Mouse (Mus musculus) macrophage (primary cell): Measurements from ENCODE around the gene Cdk19. TPM values are rescaled to one million over a fixed set of nuclear protein-coding genes. Genes with fewer than 3 reads are reported as not detected.

ENCODE experiments used
- H3K27ac ChIP-seq: fragments of 350-480 bp; formaldehyde crosslinking; 2 replicates; pipeline ENCODE4 v1.9.0; 2021
- H3K36me3 ChIP-seq: fragments of 350-480 bp; formaldehyde crosslinking; 2 replicates; pipeline ENCODE4 v1.9.0; 2021; ENCODE audit errors: inconsistent target
- H3K4me3 ChIP-seq: fragments of 350-480 bp; formaldehyde crosslinking; 2 replicates; pipeline ENCODE4 v1.9.0; 2021; ENCODE audit errors: inconsistent target
- H3K79me2 ChIP-seq: fragments of 350-480 bp; formaldehyde crosslinking; 2 replicates; pipeline ENCODE4 v1.9.0; 2021; ENCODE audit errors: inconsistent target
- WGBS: methylation state at CpG from one replicate; pipeline ENCODE4 v1.1.7; 2026; ENCODE audit warnings: inconsistent platforms; ENCODE audit not compliant: missing documents; 5-methylcytosine and 5-hydroxymethylcytosine counted together
- polyA plus RNA-seq: library from polyadenylated mRNA; stranded (reverse); fragments of 250-400 nt; gene quantifications from 3 replicates; pipeline ENCODE4 v1.2.4, GENCODE M21; 2018; ENCODE audit warnings: inconsistent platforms

Cdk19 gene
- polyA plus RNA-seq, 1 experiment from 2014 or later: 14.5 TPM

DNA sequence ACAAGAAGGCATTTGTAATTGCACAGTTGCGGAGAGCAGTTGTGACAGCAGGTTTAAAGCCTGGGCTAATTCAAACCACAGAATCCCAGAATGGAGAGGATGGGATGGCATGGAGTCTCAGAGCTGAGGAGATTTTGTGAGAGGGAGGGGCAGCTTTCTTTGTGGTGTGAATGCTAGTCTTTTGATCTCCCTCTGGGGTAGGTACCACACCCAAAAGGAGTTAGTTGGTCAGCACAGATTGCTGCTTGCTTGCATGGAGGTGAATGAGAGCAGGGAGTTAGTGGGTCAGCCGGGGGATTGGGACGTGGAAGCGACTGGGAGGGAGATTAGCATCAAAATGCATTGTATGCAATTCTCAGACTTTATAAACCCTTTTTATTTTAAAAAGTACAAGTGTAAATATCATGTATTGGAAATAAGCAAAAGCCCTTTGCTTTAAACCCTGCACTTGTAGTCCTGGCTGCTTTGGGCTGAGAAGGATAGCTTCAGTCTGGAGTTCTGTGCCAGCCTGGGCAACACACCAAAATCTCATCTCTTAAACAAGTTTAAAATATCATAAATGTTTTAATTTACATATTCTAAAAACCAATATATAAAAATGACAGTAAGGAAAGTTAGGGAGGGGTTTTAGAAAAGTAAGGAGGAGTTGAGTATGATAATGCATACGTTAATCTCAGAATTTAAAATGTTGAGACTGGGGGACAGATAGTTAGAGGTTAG is 25.4 kb downstream of the Cdk19 start:
- WGBS: 89% methylated on average over 5 of the region's 5 CpGs

DNA sequence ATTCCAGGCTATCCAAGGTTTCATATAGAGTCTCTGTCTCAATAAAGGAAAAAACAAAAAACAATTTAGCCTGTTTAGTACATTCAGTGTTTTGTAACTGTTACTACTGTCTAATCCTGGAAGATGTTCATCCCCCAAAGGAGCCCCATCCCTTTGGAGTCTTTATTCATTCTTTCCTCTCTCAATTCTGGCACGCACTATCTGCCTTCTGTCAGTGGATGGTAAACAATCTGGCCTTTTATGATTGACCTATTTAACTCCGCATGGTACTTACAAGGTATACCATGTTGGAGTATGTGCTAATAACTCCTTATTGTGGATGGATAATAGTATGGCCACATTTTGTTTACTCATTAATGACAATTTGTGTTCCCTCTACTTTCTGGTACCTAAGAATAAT is 26.6 kb downstream of the Cdk19 start:
- H3K36me3 ChIP-seq: no peaks in the 10 kb centered on the region
- H3K4me3 ChIP-seq: no peak overlapping the region
- no peak overlapping the region for H3K27ac ChIP-seq
- WGBS: 97% methylated on average over 2 of the region's 2 CpGs
- H3K79me2 ChIP-seq: peaks cover 100% of the 10 kb centered on the region

More for the DNA sequence above, 25.4 kb downstream of the Cdk19 start:
- Histone ChIP-seq H3K79me2 (peaks cover 100% of the 10 kb centered on the region), H3K4me3 (no peak overlapping the region), H3K36me3 (no peaks in the 10 kb centered on the region), H3K27ac (no peak overlapping the region)

DNA sequence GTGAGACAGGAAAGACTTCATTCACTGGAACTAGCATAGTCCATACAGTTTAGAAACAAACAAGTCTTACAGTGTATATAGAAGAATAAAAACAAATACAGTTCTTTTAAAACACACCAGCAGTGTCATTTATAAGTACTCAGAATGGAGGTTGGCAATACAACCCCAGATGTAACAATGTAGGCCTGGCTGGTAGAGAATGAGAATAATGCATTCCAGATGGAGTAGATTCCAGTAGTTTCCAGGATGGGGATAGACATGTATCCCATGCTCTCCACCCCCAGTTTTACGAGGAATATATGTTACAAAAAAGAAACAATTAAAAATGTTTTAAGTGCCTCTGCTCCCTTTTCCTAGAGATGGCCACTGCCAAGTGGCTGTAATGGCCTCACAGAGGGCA is 29.2 kb downstream of the Cdk19 start:
- Histone ChIP-seq H3K4me3 (no peak overlapping the region), H3K79me2 (peaks cover 97% of the 10 kb centered on the region), H3K27ac (no peak overlapping the region), H3K36me3 (no peaks in the 10 kb centered on the region)
- 100% methylated on average over 1 of the region's 1 CpGs for WGBS

DNA sequence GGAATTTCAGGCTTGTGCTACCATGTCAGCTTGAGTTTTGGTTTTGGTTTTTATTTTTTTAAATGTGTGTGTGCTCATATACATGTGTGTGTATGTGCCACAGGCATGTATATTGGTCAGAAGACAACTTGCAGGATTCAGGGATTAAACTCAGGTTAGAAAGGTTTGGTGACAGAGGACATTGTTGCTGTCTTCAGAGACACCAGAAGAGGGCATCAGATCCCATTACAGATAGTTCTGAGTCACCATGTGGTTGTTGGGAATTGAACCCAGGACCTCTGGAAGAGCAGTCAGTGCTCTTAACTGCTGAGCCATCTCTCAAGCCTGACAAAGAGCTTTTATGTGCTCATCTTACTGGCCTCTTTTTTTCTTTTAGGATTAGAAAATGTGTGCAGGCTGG is 30.8 kb downstream of the Cdk19 start:
- Histone ChIP-seq H3K79me2 (peaks cover 97% of the 10 kb centered on the region), H3K27ac (no peak overlapping the region), H3K4me3 (no peak overlapping the region), H3K36me3 (no peaks in the 10 kb centered on the region)

DNA sequence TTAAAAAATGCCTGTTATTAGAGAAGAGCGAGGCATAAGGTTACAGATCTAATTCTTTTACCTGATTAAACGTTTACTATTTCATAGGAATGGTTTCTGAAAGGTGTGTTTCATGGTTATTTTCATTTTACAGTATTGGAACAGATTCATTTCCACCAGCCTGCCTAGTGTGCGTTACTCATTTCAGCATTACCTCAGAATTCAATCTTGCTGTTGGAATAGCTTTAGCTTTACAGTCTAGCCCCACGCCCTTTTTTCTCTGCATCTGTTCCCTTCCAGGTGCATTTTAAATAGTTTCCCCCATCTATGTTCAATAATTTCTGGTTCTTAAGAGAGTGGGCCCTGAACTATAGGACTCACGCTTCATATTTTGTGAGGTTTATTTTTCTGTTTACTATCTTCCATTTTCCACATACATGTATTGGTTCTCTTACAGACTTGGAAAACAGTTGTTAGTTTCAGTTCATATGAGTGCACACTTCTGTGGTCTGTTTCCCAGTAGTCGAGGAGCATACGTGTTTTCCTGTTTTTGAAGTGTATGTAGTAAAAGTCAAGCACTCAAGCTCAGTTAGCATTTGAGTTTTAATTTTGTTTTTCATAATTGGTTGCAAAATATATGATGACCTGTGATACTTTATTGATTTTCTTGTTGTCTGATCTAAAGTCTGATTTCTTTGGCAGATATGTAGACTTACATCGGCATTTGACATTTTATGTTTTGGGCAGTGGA is 32.0 kb downstream of the Cdk19 start:
- Histone ChIP-seq H3K4me3 (no peak overlapping the region), H3K36me3 (no peaks in the 10 kb centered on the region), H3K79me2 (peaks cover 97% of the 10 kb centered on the region), H3K27ac (peak overlapping the region; percentile 46)
- 45% methylated on average over 8 of the region's 8 CpGs for WGBS

DNA sequence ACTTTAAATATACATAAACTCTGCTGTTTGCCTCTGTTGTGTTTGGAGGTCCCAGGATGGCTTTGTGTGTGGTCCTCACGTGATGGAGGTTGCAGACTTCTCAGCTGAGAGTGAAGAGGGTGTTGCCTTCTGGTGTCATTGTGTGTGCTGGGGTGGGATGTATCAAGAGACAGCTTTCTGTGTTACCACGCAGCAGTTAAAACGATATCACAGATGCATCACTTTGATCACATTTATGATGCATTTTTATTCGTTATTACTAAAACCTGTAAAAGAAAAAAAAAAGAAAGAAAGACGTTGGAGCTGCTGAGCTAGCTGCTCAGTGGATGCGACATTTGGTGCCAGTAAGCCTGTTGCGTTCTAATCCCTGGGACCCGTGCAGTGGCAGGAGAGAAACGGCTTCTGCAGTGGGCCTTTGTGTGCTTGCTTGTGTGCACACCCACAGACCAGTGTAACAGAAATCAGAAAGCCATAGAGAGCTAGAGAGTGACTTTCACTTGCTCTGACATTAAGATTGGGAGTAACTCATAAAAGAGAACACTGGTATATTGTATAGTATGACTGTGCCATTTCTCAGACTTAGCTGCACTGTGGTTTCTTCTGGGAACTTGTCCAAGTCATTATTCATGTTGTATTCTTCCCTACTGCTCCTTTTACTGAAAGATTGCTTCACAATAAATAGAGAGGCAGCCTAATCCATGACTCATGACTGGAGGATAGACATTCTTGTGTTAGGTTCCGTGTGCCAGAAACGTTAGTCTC is 32.7 kb downstream of the Cdk19 start:
- Histone ChIP-seq H3K79me2 (peaks cover 97% of the 10 kb centered on the region), H3K4me3 (peak overlapping the region; percentile 19; the same call in 1 of the 2 replicates), H3K27ac (peak overlapping the region; percentile 46), H3K36me3 (no peaks in the 10 kb centered on the region)
- WGBS: 2% methylated on average over 11 of the region's 11 CpGs

DNA sequence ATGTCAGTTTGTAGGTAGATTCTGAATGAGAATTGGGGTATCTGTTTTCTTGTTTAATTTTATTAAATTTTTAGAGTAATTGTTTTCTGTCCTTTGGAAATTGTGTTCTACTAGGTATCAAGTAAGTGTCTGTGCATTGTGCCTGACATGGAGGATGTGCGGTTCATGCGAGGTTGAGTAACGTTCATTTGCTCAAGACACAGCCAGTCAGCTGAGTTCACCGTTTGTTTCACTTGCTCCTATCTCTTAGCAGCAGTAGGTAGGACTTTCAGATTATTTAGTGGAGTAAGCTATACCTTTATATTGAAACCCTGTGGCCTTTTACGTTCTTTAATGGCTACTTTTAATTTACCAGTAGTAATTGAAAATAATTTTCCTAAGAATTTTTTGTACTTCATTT is 34.4 kb downstream of the Cdk19 start:
- WGBS: 83% methylated on average over 5 of the region's 5 CpGs

DNA sequence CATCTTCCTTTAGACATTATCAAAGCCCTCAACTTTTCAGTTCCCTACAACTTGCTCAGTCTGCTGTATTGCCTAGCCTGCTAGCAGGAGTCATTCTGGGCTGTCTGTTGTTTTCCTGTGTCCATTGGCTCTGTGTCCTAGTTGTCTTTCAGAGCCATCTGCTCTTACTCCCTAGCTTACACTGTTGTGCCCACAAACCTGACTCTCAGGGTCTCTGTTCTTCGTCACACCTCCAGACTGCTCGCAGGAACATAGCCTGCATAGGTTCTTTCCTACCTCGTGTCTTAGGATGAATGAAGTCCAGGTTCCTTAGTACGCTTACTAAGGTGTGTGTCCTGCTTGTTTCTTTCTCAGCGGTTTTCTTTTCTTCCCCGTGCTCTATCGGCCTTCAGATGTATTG is 35.5 kb downstream of the Cdk19 start:
- H3K36me3 ChIP-seq: no peaks in the 10 kb centered on the region
- WGBS: 87% methylated on average over 7 of the region's 7 CpGs
- peaks cover 97% of the 10 kb centered on the region for H3K79me2 ChIP-seq
- H3K27ac ChIP-seq: no peak overlapping the region
- no peak overlapping the region for H3K4me3 ChIP-seq

More for the DNA sequence above, 34.4 kb downstream of the Cdk19 start:
- Histone ChIP-seq H3K36me3 (no peaks in the 10 kb centered on the region), H3K4me3 (no peak overlapping the region), H3K27ac (no peak overlapping the region), H3K79me2 (peaks cover 97% of the 10 kb centered on the region)

DNA sequence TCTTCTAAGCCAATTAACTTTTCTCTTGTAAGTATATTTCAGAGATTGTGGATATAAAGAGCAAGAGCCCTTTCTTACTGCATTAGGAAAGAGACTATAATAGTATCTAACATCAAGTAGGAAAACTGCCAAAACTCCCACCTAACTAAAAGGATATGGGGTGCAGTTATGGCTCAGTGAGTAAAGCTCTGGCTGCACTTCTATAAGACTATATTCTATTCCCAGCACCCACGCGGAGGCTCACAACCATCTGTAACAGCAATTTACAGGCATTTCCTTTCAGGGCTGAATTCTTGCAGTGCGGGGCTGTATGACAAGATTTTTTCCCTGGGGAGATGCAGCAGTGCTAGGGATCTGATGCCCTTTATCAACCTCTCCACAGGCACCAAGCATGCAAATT is 36.9 kb downstream of the Cdk19 start:
- 87% methylated on average over 3 of the region's 3 CpGs for WGBS

DNA sequence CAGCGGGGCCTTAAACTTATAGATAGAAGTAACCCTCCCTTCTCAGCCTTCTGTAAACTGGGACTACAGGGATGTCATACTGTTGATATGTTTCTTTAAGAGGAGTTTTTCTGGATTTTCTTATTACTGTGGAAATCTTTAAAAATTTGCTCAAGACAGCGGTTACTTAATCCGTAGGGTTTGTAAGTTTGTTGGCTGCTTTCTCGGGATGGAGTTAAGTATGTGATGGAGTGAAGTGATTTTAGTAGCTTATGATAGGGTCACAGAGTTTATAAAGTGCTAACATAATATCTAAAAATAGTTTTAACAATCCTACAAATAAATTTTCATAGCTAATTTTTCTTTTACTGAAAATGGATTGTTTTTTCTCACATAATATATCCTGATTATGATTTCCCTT is 38.9 kb downstream of the Cdk19 start:
- WGBS: 92% methylated on average over 4 of the region's 4 CpGs

More for the DNA sequence above, 36.9 kb downstream of the Cdk19 start:
- peaks cover 97% of the 10 kb centered on the region for H3K79me2 ChIP-seq
- H3K27ac ChIP-seq: no peak overlapping the region
- H3K36me3 ChIP-seq: no peaks in the 10 kb centered on the region
- H3K4me3 ChIP-seq: no peak overlapping the region

DNA sequence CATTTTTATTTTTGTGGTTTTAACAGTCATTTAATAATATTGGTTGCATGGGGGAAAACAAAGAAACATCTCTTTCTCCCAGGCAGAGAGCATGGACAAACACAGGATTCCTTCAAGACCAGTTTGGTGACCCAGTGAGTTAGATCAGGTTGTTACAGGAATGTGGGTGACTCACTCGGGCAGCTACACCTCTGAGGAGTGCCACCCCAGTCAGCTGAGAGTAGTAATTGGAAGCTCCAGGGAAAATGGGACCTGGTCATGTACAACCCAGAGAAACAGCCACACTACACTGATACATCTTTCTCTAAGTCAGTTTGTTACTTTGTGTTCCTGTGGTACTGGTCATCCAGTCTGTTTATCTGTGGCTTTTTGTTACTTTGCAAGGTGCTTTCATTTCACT is 40.3 kb downstream of the Cdk19 start:
- 58% methylated on average over 1 of the region's 1 CpGs for WGBS
- peaks cover 85% of the 10 kb centered on the region for H3K79me2 ChIP-seq

More for the DNA sequence above, 38.9 kb downstream of the Cdk19 start:
- no peaks in the 10 kb centered on the region for H3K36me3 ChIP-seq
- H3K27ac ChIP-seq: no peak overlapping the region
- peaks cover 90% of the 10 kb centered on the region for H3K79me2 ChIP-seq
- no peak overlapping the region for H3K4me3 ChIP-seq

DNA sequence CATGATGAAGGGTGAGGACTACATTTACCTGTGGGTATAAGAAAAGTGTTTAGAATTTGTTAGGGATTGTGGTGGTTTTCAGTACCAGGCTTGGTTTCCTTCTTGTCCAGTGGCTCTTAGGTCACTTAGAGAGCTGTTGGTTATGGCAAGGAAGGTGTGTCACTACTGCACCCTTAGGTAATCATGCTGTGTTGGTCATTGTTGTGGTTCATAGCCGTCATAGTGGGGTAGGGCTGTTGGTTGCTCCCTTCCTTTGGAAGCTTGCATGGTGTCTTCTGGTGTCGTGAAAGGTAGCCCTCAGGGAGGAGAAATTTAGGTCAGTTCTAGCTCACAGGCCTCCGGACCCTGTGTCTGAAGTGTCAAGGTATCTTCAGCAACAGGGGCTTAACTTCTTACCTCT is 46.0 kb downstream of the Cdk19 start:
- Histone ChIP-seq H3K36me3 (no peaks in the 10 kb centered on the region), H3K4me3 (no peak overlapping the region), H3K27ac (no peak overlapping the region), H3K79me2 (peaks cover 85% of the 10 kb centered on the region)
- 78% methylated on average over 3 of the region's 3 CpGs for WGBS

More for the DNA sequence above, 40.3 kb downstream of the Cdk19 start:
- H3K4me3 ChIP-seq: no peak overlapping the region
- H3K36me3 ChIP-seq: no peaks in the 10 kb centered on the region
- H3K27ac ChIP-seq: no peak overlapping the region

DNA sequence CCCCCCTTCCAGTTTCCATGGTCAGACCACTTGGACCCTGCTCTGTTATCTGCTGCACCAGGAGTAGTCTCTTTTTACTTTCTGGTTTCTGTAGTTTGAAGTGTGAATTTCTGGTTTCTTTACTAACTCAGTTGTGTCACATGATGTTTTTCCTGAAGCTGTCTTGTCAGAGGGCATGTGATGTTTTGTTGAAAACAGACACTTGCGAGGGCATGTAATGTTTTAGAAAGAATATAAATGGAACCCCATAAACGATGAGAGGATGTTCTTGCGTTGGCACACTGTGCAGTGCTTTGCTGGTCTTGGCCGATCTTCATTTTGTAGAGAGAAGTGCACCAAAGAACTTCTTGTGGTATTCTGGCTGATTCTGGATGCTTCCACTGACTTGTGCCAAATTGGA is 46.8 kb downstream of the Cdk19 start:
- no peak overlapping the region for H3K4me3 ChIP-seq
- no peak overlapping the region for H3K27ac ChIP-seq
- WGBS: 83% methylated on average over 4 of the region's 4 CpGs
- H3K79me2 ChIP-seq: peaks cover 83% of the 10 kb centered on the region
- no peaks in the 10 kb centered on the region for H3K36me3 ChIP-seq

DNA sequence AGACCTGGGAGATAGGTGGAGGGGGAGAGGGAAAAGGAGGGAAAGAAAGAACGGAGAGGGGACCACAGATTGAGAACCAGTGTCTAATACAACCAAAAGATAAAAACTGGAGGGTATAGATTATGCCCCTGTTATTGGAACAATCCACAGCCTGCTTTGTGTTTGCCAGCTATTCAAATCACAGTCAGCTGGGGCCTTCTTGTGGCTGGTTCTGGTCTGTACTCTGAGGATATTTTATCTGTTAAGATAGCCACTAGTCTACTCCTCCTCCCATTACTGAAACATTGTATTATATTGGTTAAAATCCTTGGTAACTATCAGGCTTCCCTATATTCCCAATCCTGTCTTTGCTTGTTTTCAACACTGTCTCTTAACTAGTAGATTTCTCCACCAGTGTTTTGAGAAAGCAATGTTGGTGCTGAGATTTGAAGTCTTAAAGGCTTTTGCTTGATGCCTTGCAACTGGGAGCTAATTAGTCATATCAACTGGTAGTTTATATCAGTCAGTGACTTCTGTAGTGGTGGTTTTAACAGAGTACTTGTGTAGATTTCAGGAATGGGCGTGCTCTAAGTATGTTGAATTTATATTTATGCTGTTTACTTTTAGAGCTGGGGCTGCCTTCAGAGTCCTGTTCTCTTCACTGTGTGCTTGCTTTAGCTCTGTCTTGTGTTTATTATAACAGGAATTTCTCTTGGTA is 54.2 kb downstream of the Cdk19 start:
- H3K27ac ChIP-seq: no peak overlapping the region
- H3K4me3 ChIP-seq: no peak overlapping the region
- H3K79me2 ChIP-seq: peaks cover 50% of the 10 kb centered on the region
- 92% methylated on average over 1 of the region's 2 CpGs for WGBS
- H3K36me3 ChIP-seq: no peaks in the 10 kb centered on the region
